Mouse (Mus musculus): ENCODE results near the gene Ank2. TPM values are rescaled to one million over a fixed set of nuclear protein-coding genes. Genes with fewer than 3 reads are reported as not detected.

Ank2 gene
- polyA plus RNA-seq (2014; fragmentation: Illumina TruSeq; extraction: RNeasy Lipid Tissue Mini Kit (QIAGEN cat#74804); ENCODE audit: low read depth, low replicate concordance): 64.0 TPM

DNA sequence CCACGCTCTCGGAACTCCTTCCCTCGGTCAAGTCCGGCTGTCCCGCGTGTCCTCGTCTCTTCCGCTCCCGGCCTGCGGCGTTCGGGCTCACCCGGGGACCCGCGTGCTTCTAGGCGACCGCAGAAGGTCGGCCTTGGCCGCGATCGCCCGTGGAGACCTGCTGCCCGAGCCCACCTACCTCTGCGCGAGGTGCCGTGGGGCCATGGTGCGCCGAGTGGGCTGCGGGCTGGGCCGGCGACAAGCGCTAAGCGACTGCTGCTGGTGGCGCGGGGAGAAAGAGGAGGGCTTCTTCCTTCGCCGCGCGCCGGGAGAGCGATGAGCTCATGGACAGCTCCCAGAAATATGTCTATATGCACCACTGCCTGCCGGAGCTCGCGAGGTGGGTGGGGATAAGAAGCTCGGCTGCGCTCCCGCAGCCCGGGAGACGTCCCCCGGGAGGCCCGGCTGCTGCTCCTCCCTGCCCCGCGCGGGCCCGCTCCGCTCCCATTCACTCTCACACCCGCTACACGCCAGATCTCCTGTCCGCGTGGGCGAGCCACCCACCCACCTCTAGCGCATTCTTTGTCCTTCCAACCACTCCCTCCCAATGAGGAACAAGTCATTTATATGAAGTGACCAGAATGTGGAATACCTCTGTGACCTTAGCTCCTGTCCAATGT, at the start of gene Ank2:
Ank2 (minus strand) TSS at position 609 of the 659 bp plus-strand sequence.

Other genes starting within 250 kb of the Ank2 start
- gene Larp7, start 54.0 kb upstream of the Ank2 start, polyA plus RNA-seq (2014; fragmentation: Illumina TruSeq; extraction: RNeasy Lipid Tissue Mini Kit (QIAGEN cat#74804); ENCODE audit: low read depth, low replicate concordance): 51.4 TPM
- 2.5 TPM for gene Zgrf1, start 54.1 kb upstream of the Ank2 start, polyA plus RNA-seq (2014; fragmentation: Illumina TruSeq; extraction: RNeasy Lipid Tissue Mini Kit (QIAGEN cat#74804); ENCODE audit: low read depth, low replicate concordance)
- gene Neurog2, start 133.8 kb upstream of the Ank2 start, polyA plus RNA-seq (2014; fragmentation: Illumina TruSeq; extraction: RNeasy Lipid Tissue Mini Kit (QIAGEN cat#74804); ENCODE audit: low read depth, low replicate concordance): not detected